Mouse (Mus musculus): ENCODE results near the gene Smyd3.

DNA sequence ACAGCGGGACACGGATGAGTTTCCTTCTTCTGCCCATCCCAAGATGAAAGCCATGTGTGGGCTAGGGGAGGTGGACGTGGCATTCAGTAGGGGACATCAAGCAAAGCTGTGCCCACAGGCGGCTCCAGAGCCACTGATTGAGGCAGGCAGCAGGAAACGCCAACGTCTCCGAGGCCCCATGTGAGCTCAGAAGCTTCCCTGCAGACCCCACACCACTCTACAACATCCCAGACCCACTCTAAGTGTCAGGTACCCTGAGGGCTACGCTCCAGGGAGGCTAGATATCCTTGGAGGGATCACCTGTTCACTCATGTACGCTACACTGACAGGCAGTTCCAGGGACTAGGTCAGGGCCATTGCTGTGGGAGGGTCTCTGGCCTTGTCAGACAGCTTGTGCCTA, 556.2 kb downstream of the Smyd3 start:
- TF ChIP-seq POLR2A (IDR thresholded peaks at IDR 0.05; ENCODE audit: control insufficient read depth, low read depth, low read length) (no peak), CTCF (IDR thresholded peaks at IDR 0.05; ENCODE audit: control insufficient read depth, insufficient read depth, insufficient replicate concordance, low read depth, low read length) (no peak)

All from testis, adult 2 months (tissue).